Mouse (Mus musculus): Measurements from ENCODE around the gene Cdk9. TPM values are rescaled to one million over a fixed set of nuclear protein-coding genes. Genes with fewer than 3 reads are reported as not detected.

The Cdk9 gene
- polyA plus RNA-seq, 2 experiments from 2014 or later, result 16.3 to 22.9 TPM

GRCm38 (mm10) chr2:32732695-32733094, 19.8 kb upstream of the Cdk9 start:
- ATAC-seq, result no peak

- ATAC-seq, result no peak
Measured at GRCm38 (mm10) chr2:32731911-32732310, 19.0 kb upstream of the Cdk9 start.

GRCm38 (mm10) chr2:32730854-32731253, 18.0 kb upstream of the Cdk9 start:
- no peak for ATAC-seq

GRCm38 (mm10) chr2:32729547-32729946, 16.7 kb upstream of the Cdk9 start:
- no peak for ATAC-seq

GRCm38 (mm10) chr2:32728463-32728862, 15.6 kb upstream of the Cdk9 start:
- ATAC-seq, result no peak

GRCm38 (mm10) chr2:32727435-32727834, 14.6 kb upstream of the Cdk9 start:
- peak; percentile 48 for ATAC-seq

GRCm38 (mm10) chr2:32724832-32725790, 12.2 kb upstream of the Cdk9 start:
- ATAC-seq, result peak; percentile 57

- ATAC-seq, result no peak
Measured at GRCm38 (mm10) chr2:32724149-32724548, 11.3 kb upstream of the Cdk9 start.

GRCm38 (mm10) chr2:32722581-32722980, 9.7 kb upstream of the Cdk9 start:
- ATAC-seq, result peak; percentile 16

GRCm38 (mm10) chr2:32722046-32722445, 9.2 kb upstream of the Cdk9 start:
- peak; percentile 68 for ATAC-seq

GRCm38 (mm10) chr2:32720681-32721229, 7.9 kb upstream of the Cdk9 start, which contains the start of gene Sh2d3c:
Gene Sh2d3c (plus strand): TSS chr2:32721055.
- ATAC-seq, result no peak

GRCm38 (mm10) chr2:32720053-32720452, 7.2 kb upstream of the Cdk9 start:
- ATAC-seq, result no peak

GRCm38 (mm10) chr2:32718761-32719160, 5.9 kb upstream of the Cdk9 start:
- no peak for ATAC-seq

- peak; percentile 44 for ATAC-seq
Measured at GRCm38 (mm10) chr2:32714987-32715425, 2.1 kb upstream of the Cdk9 start.

GRCm38 (mm10) chr2:32714117-32714986, 1.5 kb upstream of the Cdk9 start:
- ATAC-seq, result peak; percentile 44

- ATAC-seq, result peak; percentile 64
Measured at GRCm38 (mm10) chr2:32712586-32712933, 316 bp downstream of the Cdk9 start.

GRCm38 (mm10) chr2:32712108-32712551, 746 bp downstream of the Cdk9 start:
- no peak for ATAC-seq

GRCm38 (mm10) chr2:32711301-32712056, 1.4 kb downstream of the Cdk9 start:
- no peak for ATAC-seq

GRCm38 (mm10) chr2:32710425-32710824, 2.5 kb downstream of the Cdk9 start:
- no peak for ATAC-seq

GRCm38 (mm10) chr2:32709521-32710137, 3.2 kb downstream of the Cdk9 start:
- no peak for ATAC-seq

- no peak for ATAC-seq
Measured at GRCm38 (mm10) chr2:32708643-32709042, 4.2 kb downstream of the Cdk9 start.

- no peak for ATAC-seq
Measured at GRCm38 (mm10) chr2:32706971-32707370, 5.9 kb downstream of the Cdk9 start.

All from CD4-positive, CD25-positive, alpha-beta regulatory T cell, adult 4 months (primary cell).